Mouse (Mus musculus) hindbrain, postnatal 0 days (tissue): ENCODE measurements around the gene Asna1. TPM values are rescaled to one million over a fixed set of nuclear protein-coding genes. Genes with fewer than 3 reads are reported as not detected.
A peak's percentile ranks its signal among the peaks of the same experiment; 100 is the strongest.

ENCODE experiments used
- ATAC-seq: fragments of 200-750 bp; cut with Nextera tagmentation; 2 replicates; pipeline ENCODE4 v1.8.0; 2017; ENCODE audit warnings: mild to moderate bottlenecking, moderate TSS enrichment, moderate library complexity
- DNase-seq: peaks from one replicate; pipeline ENCODE4 v3.0.0-alpha.2; 2015; ENCODE audit warnings: low spot score
- H3K27ac ChIP-seq: fragments of 300-500 bp; sonication (generic); 2 replicates; pipeline ENCODE4 v1.5.1; 2014; ENCODE audit warnings: mild to moderate bottlenecking
- H3K27me3 ChIP-seq: fragments of 300-500 bp; sonication (generic); 2 replicates; pipeline ENCODE4 v1.6.1; 2014; ENCODE audit warnings: low read length, mixed read lengths; ENCODE audit not compliant: insufficient read depth
- H3K36me3 ChIP-seq: fragments of 300-500 bp; sonication (generic); 2 replicates; pipeline ENCODE4 v1.6.1; 2014; ENCODE audit warnings: low read length, mixed read lengths; ENCODE audit not compliant: insufficient read depth
- H3K4me1 ChIP-seq: fragments of 300-500 bp; sonication (generic); 2 replicates; pipeline ENCODE4 v1.6.1; 2014; ENCODE audit warnings: antibody characterized with exemption, low read length, mixed read lengths; ENCODE audit not compliant: insufficient read depth
- H3K4me2 ChIP-seq: fragments of 300-500 bp; sonication (generic); 2 replicates; pipeline ENCODE4 v1.6.1; 2014; ENCODE audit warnings: low read depth, mild to moderate bottlenecking, low read length, moderate library complexity, mixed read lengths
- H3K4me3 ChIP-seq: fragments of 300-500 bp; sonication (generic); 2 replicates; pipeline ENCODE4 v1.5.1; 2014; ENCODE audit warnings: low read length
- H3K9ac ChIP-seq: fragments of 300-500 bp; sonication (generic); replicated peaks from 2 replicates; pipeline ENCODE4 v1.6.1; 2014; ENCODE audit warnings: mild to moderate bottlenecking, low read length, moderate library complexity, mixed read lengths
- H3K9me3 ChIP-seq: fragments of 300-500 bp; sonication (generic); 2 replicates; pipeline ENCODE4 v1.6.1; 2016; ENCODE audit warnings: low read length, mixed read lengths
- CTCF ChIP-seq: IDR thresholded peaks from 2 replicates; pipeline ENCODE4 v1.5.1; 2016; ENCODE audit warnings: antibody characterized with exemption, control low read depth, low read depth
- WGBS: fragments of 180-500 bp; shearing (Covaris S2); extraction: QIAGEN DNeasy Blood & Tissue Kit; methylation state at CpG from one replicate; pipeline ENCODE4 v1.1.7; 2014; 5-methylcytosine and 5-hydroxymethylcytosine counted together
- polyA plus RNA-seq: library from polyadenylated mRNA; unstranded; fragments of >200 nt; fragmentation: Nextera tagmentation; extraction: Ambion mirVana; gene quantifications from 2 replicates; pipeline ENCODE4 v1.2.1, GENCODE M21; 2015
- total RNA-seq: library from RNA; depleted of rRNA; stranded (reverse); fragments of >200 nt; gene quantifications from 2 replicates; pipeline ENCODE4 v1.2.3, GENCODE M21; 2014

The Asna1 gene
- total and polyA plus RNA-seq, 2 experiments from 2014 or later: 150 to 165 TPM

- Histone ChIP-seq H3K27ac (no peak overlapping the region), H3K36me3 (peaks cover 23% of the 10 kb centered on the region), H3K9ac (no peak overlapping the region; the same call in 1 of the 2 replicates), H3K4me1 (peaks cover 8% of the 10 kb centered on the region; the same call in 1 of the 2 replicates), H3K27me3 (no peaks in the 10 kb centered on the region), H3K9me3 (no peaks in the 10 kb centered on the region), H3K4me2 (peak overlapping the region; percentile 82), H3K4me3 (peak overlapping the region; percentile 83)
- ATAC-seq: no peak
- 8% methylated on average over 12 of the region's 12 CpGs for WGBS
- no peak for TF ChIP-seq CTCF
- DNase-seq: no peak
Measured at GRCm38 (mm10) chr8:85035165-85035727, 10.2 kb upstream of the Asna1 start.

- Histone ChIP-seq H3K4me1 (peaks cover 8% of the 10 kb centered on the region; the same call in 1 of the 2 replicates), H3K4me3 (peak overlapping the region; percentile 19; the same call in 1 of the 2 replicates), H3K9me3 (no peaks in the 10 kb centered on the region), H3K4me2 (peak overlapping the region; percentile 82), H3K27ac (no peak overlapping the region), H3K9ac (0 out of 2 replicates have a peak overlapping the region, but pooled peaks have one; percentile 26), H3K27me3 (no peaks in the 10 kb centered on the region), H3K36me3 (peaks cover 28% of the 10 kb centered on the region)
- 4% methylated on average over 13 of the region's 13 CpGs for WGBS
- DNase-seq (peak; percentile 91), ATAC-seq (no peak)
- TF ChIP-seq CTCF: no peak
Measured at GRCm38 (mm10) chr8:85034764-85035163, 9.7 kb upstream of the Asna1 start.

GRCm38 (mm10) chr8:85033867-85034266, 8.8 kb upstream of the Asna1 start:
- no peak for DNase-seq
- H3K4me3 ChIP-seq: no peak overlapping the region

GRCm38 (mm10) chr8:85032622-85033311, 7.7 kb upstream of the Asna1 start:
- H3K27me3 ChIP-seq: no peaks in the 10 kb centered on the region
- H3K4me3 ChIP-seq: no peak overlapping the region
- H3K4me1 ChIP-seq: peaks cover 15% of the 10 kb centered on the region; the same call in 1 of the 2 replicates
- peaks cover 30% of the 10 kb centered on the region for H3K36me3 ChIP-seq
- H3K4me2 ChIP-seq: no peak overlapping the region
- no peak for TF ChIP-seq CTCF
- 94% methylated on average over 4 of the region's 4 CpGs for WGBS
- H3K9me3 ChIP-seq: no peaks in the 10 kb centered on the region
- H3K27ac ChIP-seq: no peak overlapping the region
- H3K9ac ChIP-seq: no peak overlapping the region
- ATAC-seq: no peak
- no peak for DNase-seq

More at GRCm38 (mm10) chr8:85033867-85034266, 8.8 kb upstream of the Asna1 start:
- H3K36me3 ChIP-seq: peaks cover 30% of the 10 kb centered on the region
- WGBS: 77% methylated on average over 1 of the region's 1 CpGs
- no peaks in the 10 kb centered on the region for H3K27me3 ChIP-seq
- H3K9me3 ChIP-seq: no peaks in the 10 kb centered on the region
- no peak for TF ChIP-seq CTCF
- no peak for ATAC-seq
- H3K4me2 ChIP-seq: no peak overlapping the region
- no peak overlapping the region for H3K9ac ChIP-seq
- H3K4me1 ChIP-seq: peaks cover 11% of the 10 kb centered on the region
- H3K27ac ChIP-seq: no peak overlapping the region

GRCm38 (mm10) chr8:85029271-85029670, 4.2 kb upstream of the Asna1 start:
- no peak for DNase-seq
- Histone ChIP-seq H3K4me1 (peaks cover 28% of the 10 kb centered on the region), H3K9ac (no peak overlapping the region; the same call in 1 of the 2 replicates), H3K4me2 (peak overlapping the region; percentile 91; the same call in 1 of the 2 replicates), H3K9me3 (no peaks in the 10 kb centered on the region), H3K4me3 (peak overlapping the region; percentile 95; the same call in 1 of the 2 replicates), H3K27ac (no peak overlapping the region), H3K27me3 (no peaks in the 10 kb centered on the region), H3K36me3 (peaks cover 30% of the 10 kb centered on the region)
- WGBS: 94% methylated on average over 14 of the region's 14 CpGs
- ATAC-seq: no peak
- no peak for TF ChIP-seq CTCF

GRCm38 (mm10) chr8:85027922-85028321, 2.8 kb upstream of the Asna1 start:
- Histone ChIP-seq H3K4me1 (peaks cover 32% of the 10 kb centered on the region), H3K9me3 (no peaks in the 10 kb centered on the region), H3K4me3 (peak overlapping the region; percentile 95), H3K36me3 (peaks cover 29% of the 10 kb centered on the region), H3K27ac (no peak overlapping the region), H3K9ac (peak overlapping the region; percentile 99; the same call in 1 of the 2 replicates), H3K4me2 (peak overlapping the region; percentile 91), H3K27me3 (no peaks in the 10 kb centered on the region)
- 13% methylated on average over 2 of the region's 2 CpGs for WGBS
- ATAC-seq: no peak
- peak; percentile 49 for TF ChIP-seq CTCF
- peak; percentile 39 for DNase-seq
